Mouse (Mus musculus) CH12.LX (cell line): ENCODE measurements around the gene Rprml. TPM values are rescaled to one million over a fixed set of nuclear protein-coding genes. Genes with fewer than 3 reads are reported as not detected.

Experiments
- DNase-seq: peaks from one replicate; pipeline ENCODE4 v3.0.0-alpha.2; 2013; ENCODE audit errors: extremely low read depth
- H3K27ac ChIP-seq: 2 replicates; pipeline ENCODE4 v1.5.1; 2012; ENCODE audit warnings: low read depth, mild to moderate bottlenecking, control low read depth, moderate library complexity; ENCODE audit not compliant: insufficient read depth
- H3K27me3 ChIP-seq: replicated peaks from 2 replicates; pipeline ENCODE3; 2012; ENCODE audit warnings: inconsistent platforms
- H3K36me3 ChIP-seq, 2 experiments: replicated peaks in 1 of 2; 2 replicates each; pipeline versions ENCODE3 to v1.6.1; 2012; ENCODE audit warnings: inconsistent platforms in 1 of 2, low read length in 1 of 2, mild to moderate bottlenecking in 1 of 2, mixed read lengths in 1 of 2, moderate library complexity in 1 of 2; ENCODE audit not compliant: control insufficient read depth in 1 of 2, insufficient read depth in 1 of 2
- H3K4me1 ChIP-seq, 2 experiments: 2 replicates each; pipeline ENCODE4 v1.6.1; 2012; ENCODE audit warnings: inconsistent platforms in 1 of 2, moderate library complexity in 1 of 2; ENCODE audit not compliant: insufficient read depth in 2 of 2, control insufficient read depth in 1 of 2
- H3K4me2 ChIP-seq: 2 replicates; pipeline ENCODE4 v1.6.1; 2012; ENCODE audit warnings: low read depth, mild to moderate bottlenecking, control low read depth; ENCODE audit not compliant: poor library complexity, insufficient read depth, severe bottlenecking
- H3K4me3 ChIP-seq, 3 experiments: fragments of 150-350 bp in 1 of 3; sonication (generic) in 1 of 3; replicated peaks in 1 of 3; 2 replicates each; pipeline versions ENCODE3 to v1.5.1; 2011 to 2012; ENCODE audit warnings: low read depth in 2 of 3, low read length in 2 of 3, mild to moderate bottlenecking in 2 of 3, moderate library complexity in 2 of 3, control low read depth in 1 of 3, improper control_type of control experiment in 1 of 3, inconsistent platforms in 1 of 3, mixed read lengths in 1 of 3; ENCODE audit not compliant: poor library complexity in 1 of 3
- H3K79me2 ChIP-seq: replicated peaks from 2 replicates; pipeline ENCODE4 v1.6.1; 2012; ENCODE audit warnings: mild to moderate bottlenecking, moderate library complexity; ENCODE audit not compliant: control insufficient read depth, poor library complexity, insufficient read depth, severe bottlenecking; ENCODE audit errors: extremely low read depth
- H3K9ac ChIP-seq: 2 replicates; pipeline ENCODE4 v1.6.1; 2012; ENCODE audit warnings: low read depth, mild to moderate bottlenecking, control low read depth, moderate library complexity; ENCODE audit not compliant: insufficient read depth
- H3K9me3 ChIP-seq: replicated peaks from 2 replicates; pipeline ENCODE3; 2012; ENCODE audit warnings: low read length, inconsistent platforms, mixed read lengths
- BHLHE40 ChIP-seq: IDR thresholded peaks from 2 replicates; pipeline ENCODE4 v1.6.1; 2011; ENCODE audit warnings: mild to moderate bottlenecking, low read depth, low read length, improper control_type of control experiment
- CHD1 ChIP-seq: IDR thresholded peaks from 2 replicates; pipeline ENCODE4 v1.6.1; 2012; ENCODE audit warnings: low read depth, low read length, improper control_type of control experiment, inconsistent platforms
- CHD2 ChIP-seq: IDR thresholded peaks from 2 replicates; pipeline ENCODE4 v1.6.1; 2011; ENCODE audit warnings: low read length, improper control_type of control experiment
- EP300 ChIP-seq: IDR thresholded peaks from 2 replicates; pipeline ENCODE4 v1.6.1; 2011; ENCODE audit warnings: low read length, improper control_type of control experiment
- GABPA ChIP-seq: IDR thresholded peaks from 2 replicates; pipeline ENCODE4 v1.6.1; 2012; ENCODE audit warnings: low read depth, low read length, improper control_type of control experiment, inconsistent platforms; ENCODE audit not compliant: insufficient replicate concordance
- HCFC1 ChIP-seq: IDR thresholded peaks from 2 replicates; pipeline ENCODE4 v1.6.1; 2012; ENCODE audit warnings: low read depth, mild to moderate bottlenecking, inconsistent platforms, low read length, improper control_type of control experiment
- JUN ChIP-seq: IDR thresholded peaks from 2 replicates; pipeline ENCODE4 v1.6.1; 2011; ENCODE audit warnings: low read depth, mild to moderate bottlenecking, low read length, improper control_type of control experiment, moderate library complexity; ENCODE audit not compliant: insufficient read depth
- MAX ChIP-seq: IDR thresholded peaks from 2 replicates; pipeline ENCODE4 v1.6.1; 2011; ENCODE audit warnings: low read length, improper control_type of control experiment
- MEF2A ChIP-seq: IDR thresholded peaks from 2 replicates; pipeline ENCODE4 v1.6.1; 2014; ENCODE audit warnings: low read depth, mild to moderate bottlenecking, inconsistent platforms, low read length, improper control_type of control experiment, borderline replicate concordance
- MYC ChIP-seq: IDR thresholded peaks from 2 replicates; pipeline ENCODE4 v1.6.1; 2011; ENCODE audit warnings: low read depth, mild to moderate bottlenecking, improper control_type of control experiment, low read length
- NELFE ChIP-seq: IDR thresholded peaks from 2 replicates; pipeline ENCODE4 v1.6.1; 2011; ENCODE audit warnings: low read depth, low read length, improper control_type of control experiment
- NRF1 ChIP-seq: IDR thresholded peaks from 2 replicates; pipeline ENCODE4 v1.6.1; 2014; ENCODE audit warnings: low read depth, mild to moderate bottlenecking, inconsistent platforms, low read length, improper control_type of control experiment, moderate library complexity
- SMC3 ChIP-seq: IDR thresholded peaks from 2 replicates; pipeline ENCODE4 v1.6.1; 2011; ENCODE audit warnings: low read depth, low read length, improper control_type of control experiment
- TBP ChIP-seq: conservative IDR thresholded peaks from 2 replicates; pipeline ENCODE4 v1.6.1; 2011; ENCODE audit warnings: low read depth, low read length, improper control_type of control experiment
- UBTF ChIP-seq: IDR thresholded peaks from 2 replicates; pipeline ENCODE4 v1.6.1; 2012; ENCODE audit warnings: low read depth, mild to moderate bottlenecking, inconsistent platforms, low read length, improper control_type of control experiment, moderate library complexity
- ZMIZ1 ChIP-seq: IDR thresholded peaks from 2 replicates; pipeline ENCODE4 v1.6.1; 2012; ENCODE audit warnings: low read depth, mild to moderate bottlenecking, inconsistent platforms, low read length, improper control_type of control experiment
- ZNF384 ChIP-seq: IDR thresholded peaks from 2 replicates; pipeline ENCODE4 v1.6.1; 2012; ENCODE audit warnings: low read depth, low read length, improper control_type of control experiment, inconsistent platforms
- dilution Hi-C: fragments of 300-500 bp; cut with MboI; formaldehyde crosslinking; loops from 2 replicates; pipeline ENCODE4 v1.14.3; 2020; ENCODE audit warnings: low sequenced_read_pairs; ENCODE audit not compliant: extremely low pct_unique_long_range_greater_than_20kb, extremely low pct_ligation_motif_present
- in situ Hi-C: fragments of 300-500 bp; cut with MboI; formaldehyde crosslinking; loops from 3 replicates; pipeline ENCODE4 v1.14.3; 2019; ENCODE audit warnings: low sequenced_read_pairs, low pct_ligation_motif_present, low pct_unique_long_range_greater_than_20kb, mixed read lengths
- polyA plus RNA-seq: library from polyadenylated mRNA; unstranded; fragments of >175 nt; gene quantifications from 2 replicates; pipeline ENCODE4 v1.2.1, GENCODE M21; 2012; ENCODE audit warnings: low read depth; ENCODE audit not compliant: insufficient read length
- total RNA-seq, 2 experiments: library from RNA; depleted of rRNA; stranded (reverse); fragments of 300-350 nt in 1 of 2; fragments of >200 nt in 1 of 2; gene quantifications; 2 replicates each; pipeline ENCODE4 v1.2.3; 2012 to 2014

Rprml gene
- total and polyA plus RNA-seq, 3 experiments: not detected

- Histone ChIP-seq H3K4me2 (no peak overlapping the region), H3K4me3 (no peak overlapping the region), H3K36me3 (no peaks in the 10 kb centered on the region), H3K27me3 (peaks cover 88% of the 10 kb centered on the region), H3K79me2 (no peaks in the 10 kb centered on the region), H3K9me3 (no peaks in the 10 kb centered on the region), H3K27ac (no peak overlapping the region), H3K9ac (no peak overlapping the region), H3K4me1 (no peaks in the 10 kb centered on the region)
- no peak for DNase-seq
- no peak for TF ChIP-seq SMC3
- no peak for TF ChIP-seq UBTF
- TF ChIP-seq TBP: no peak
- TF ChIP-seq ZMIZ1: no peak
- TF ChIP-seq NELFE: no peak
- TF ChIP-seq BHLHE40: no peak
- in situ Hi-C loops: no loop called here
- dilution Hi-C loops: no loop called here
These were observed 8.8 kb downstream of the Rprml start for GRCm38 (mm10) chr11:103658189-103658588.

DNA sequence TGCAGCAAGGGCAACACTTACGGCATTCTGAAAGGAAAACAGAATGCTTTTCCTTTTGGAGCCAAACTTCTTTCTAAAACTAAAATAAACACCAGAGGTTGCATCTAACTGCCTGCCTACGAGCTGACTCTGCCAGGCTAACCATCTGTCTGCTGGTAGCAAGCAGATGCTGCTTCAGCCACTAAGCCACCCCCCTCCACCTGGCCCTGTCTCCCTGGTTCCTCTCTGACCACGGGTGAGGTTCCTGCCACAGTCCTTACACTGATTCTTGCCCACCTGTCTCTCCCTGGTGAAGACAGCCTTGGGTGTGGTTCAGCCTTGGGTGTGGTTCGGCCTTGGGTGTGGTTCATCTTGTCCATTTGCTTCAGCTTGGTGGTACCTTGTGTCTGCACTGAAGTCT is 12.5 kb downstream of the Rprml start:
- Histone ChIP-seq H3K36me3 (no peaks in the 10 kb centered on the region), H3K9me3 (no peaks in the 10 kb centered on the region), H3K9ac (no peak overlapping the region), H3K4me1 (no peaks in the 10 kb centered on the region), H3K27me3 (peaks cover 80% of the 10 kb centered on the region), H3K4me3 (no peak overlapping the region), H3K27ac (no peak overlapping the region), H3K79me2 (no peaks in the 10 kb centered on the region), H3K4me2 (no peak overlapping the region)
- in situ Hi-C loops: no loop called here
- dilution Hi-C loops: no loop called here
- DNase-seq: no peak
- TF ChIP-seq ZNF384 (no peak), MAX (no peak), TBP (no peak), CHD1 (no peak), JUN (no peak), MEF2A (no peak), NELFE (no peak), GABPA (no peak), NRF1 (no peak), MYC (no peak), EP300 (no peak), CHD2 (no peak), HCFC1 (no peak)

- H3K9me3 ChIP-seq: no peaks in the 10 kb centered on the region
- in situ Hi-C loops: no loop called here
- no peaks in the 10 kb centered on the region for H3K36me3 ChIP-seq
- H3K27me3 ChIP-seq: peaks cover 76% of the 10 kb centered on the region
- H3K79me2 ChIP-seq: no peaks in the 10 kb centered on the region
- H3K4me2 ChIP-seq: no peak overlapping the region
- TF ChIP-seq TBP: no peak
- TF ChIP-seq GABPA: no peak
- TF ChIP-seq SMC3: no peak
- no peak overlapping the region for H3K27ac ChIP-seq
- H3K4me1 ChIP-seq: no peaks in the 10 kb centered on the region
- DNase-seq: no peak
- dilution Hi-C loops: no loop called here
- no peak overlapping the region for H3K9ac ChIP-seq
- no peak overlapping the region for H3K4me3 ChIP-seq
These were observed 13.2 kb downstream of the Rprml start for GRCm38 (mm10) chr11:103662546-103662945.
